Mouse (Mus musculus): ENCODE measurements around the gene Tubgcp4. TPM values are rescaled to one million over a fixed set of nuclear protein-coding genes. Genes with fewer than 3 reads are reported as not detected.

Gene Tubgcp4
- polyA plus RNA-seq, 1 experiment: 17.0 TPM

GRCm38 (mm10) chr2:121170980-121171742 lies 707 bp downstream of the Tubgcp4 start, which contains the start of gene Zscan29:
Gene Zscan29, minus strand, starts transcription at chr2:121171125.
- H3K4me3 ChIP-seq (replicated peaks; ENCODE audit: control insufficient read depth, low read depth, low read length): peak within 1 kb of the TSS; percentile 82
- TF ChIP-seq CTCF (IDR thresholded peaks at IDR 0.05; ENCODE audit: control insufficient read depth, insufficient read depth, low read length) (no peak), POLR2A (IDR thresholded peaks at IDR 0.05; ENCODE audit: borderline replicate concordance, control insufficient read depth, low read depth, low read length) (peak; percentile 91)
- peak within 1 kb of the TSS; percentile 95 for H3K27ac ChIP-seq (ENCODE audit: control insufficient read depth, insufficient read depth, low read depth, low read length, poor library complexity)
- under 1% methylated on average over 66 of the region's 66 CpGs for WGBS
- peaks cover 3% of the 10 kb centered on the region; the same call in 1 of the 2 replicates for H3K4me1 ChIP-seq (ENCODE audit: control insufficient read depth, insufficient read depth, low read length)

- no peak for TF ChIP-seq POLR2A (IDR thresholded peaks at IDR 0.05; ENCODE audit: borderline replicate concordance, control insufficient read depth, low read depth, low read length)
- no peak for TF ChIP-seq CTCF (IDR thresholded peaks at IDR 0.05; ENCODE audit: control insufficient read depth, insufficient read depth, low read length)
- Histone ChIP-seq H3K27ac (ENCODE audit: control insufficient read depth, insufficient read depth, low read depth, low read length, poor library complexity) (no peak overlapping the region), H3K4me3 (replicated peaks; ENCODE audit: control insufficient read depth, low read depth, low read length) (no peak overlapping the region), H3K4me1 (ENCODE audit: control insufficient read depth, insufficient read depth, low read length) (no peaks in the 10 kb centered on the region)
- 77% methylated on average over 3 of the region's 3 CpGs for WGBS
Observed at GRCm38 (mm10) chr2:121178828-121179479, 8.5 kb downstream of the Tubgcp4 start.

GRCm38 (mm10) chr2:121183431-121183830 lies 13.0 kb downstream of the Tubgcp4 start:
- no peak overlapping the region for H3K27ac ChIP-seq (ENCODE audit: control insufficient read depth, insufficient read depth, low read depth, low read length, poor library complexity)
- TF ChIP-seq CTCF (IDR thresholded peaks at IDR 0.05; ENCODE audit: control insufficient read depth, insufficient read depth, low read length) (no peak), POLR2A (IDR thresholded peaks at IDR 0.05; ENCODE audit: borderline replicate concordance, control insufficient read depth, low read depth, low read length) (no peak)
- no peaks in the 10 kb centered on the region for H3K4me1 ChIP-seq (ENCODE audit: control insufficient read depth, insufficient read depth, low read length)
- H3K4me3 ChIP-seq (replicated peaks; ENCODE audit: control insufficient read depth, low read depth, low read length): no peak overlapping the region
- WGBS: 92% methylated on average over 5 of the region's 5 CpGs

GRCm38 (mm10) chr2:121184142-121184541 lies 13.7 kb downstream of the Tubgcp4 start:
- TF ChIP-seq CTCF (IDR thresholded peaks at IDR 0.05; ENCODE audit: control insufficient read depth, insufficient read depth, low read length) (no peak), POLR2A (IDR thresholded peaks at IDR 0.05; ENCODE audit: borderline replicate concordance, control insufficient read depth, low read depth, low read length) (no peak)
- H3K27ac ChIP-seq (ENCODE audit: control insufficient read depth, insufficient read depth, low read depth, low read length, poor library complexity): no peak overlapping the region
- no peak overlapping the region for H3K4me3 ChIP-seq (replicated peaks; ENCODE audit: control insufficient read depth, low read depth, low read length)
- 94% methylated on average over 7 of the region's 7 CpGs for WGBS
- no peaks in the 10 kb centered on the region for H3K4me1 ChIP-seq (ENCODE audit: control insufficient read depth, insufficient read depth, low read length)

GRCm38 (mm10) chr2:121188530-121188929 lies 18.1 kb downstream of the Tubgcp4 start:
- Histone ChIP-seq H3K4me3 (replicated peaks; ENCODE audit: control insufficient read depth, low read depth, low read length) (no peak overlapping the region), H3K4me1 (ENCODE audit: control insufficient read depth, insufficient read depth, low read length) (no peaks in the 10 kb centered on the region), H3K27ac (ENCODE audit: control insufficient read depth, insufficient read depth, low read depth, low read length, poor library complexity) (no peak overlapping the region)
- 77% methylated on average over 1 of the region's 1 CpGs for WGBS
- TF ChIP-seq POLR2A (IDR thresholded peaks at IDR 0.05; ENCODE audit: borderline replicate concordance, control insufficient read depth, low read depth, low read length) (no peak), CTCF (IDR thresholded peaks at IDR 0.05; ENCODE audit: control insufficient read depth, insufficient read depth, low read length) (no peak)

- Histone ChIP-seq H3K4me3 (replicated peaks; ENCODE audit: control insufficient read depth, low read depth, low read length) (no peak overlapping the region), H3K27ac (ENCODE audit: control insufficient read depth, insufficient read depth, low read depth, low read length, poor library complexity) (no peak overlapping the region), H3K4me1 (ENCODE audit: control insufficient read depth, insufficient read depth, low read length) (no peaks in the 10 kb centered on the region)
- 93% methylated on average over 9 of the region's 9 CpGs for WGBS
- TF ChIP-seq CTCF (IDR thresholded peaks at IDR 0.05; ENCODE audit: control insufficient read depth, insufficient read depth, low read length): no peak
- TF ChIP-seq POLR2A (IDR thresholded peaks at IDR 0.05; ENCODE audit: borderline replicate concordance, control insufficient read depth, low read depth, low read length): no peak
Observed at GRCm38 (mm10) chr2:121195466-121195865, 25.0 kb downstream of the Tubgcp4 start.

- WGBS: 91% methylated on average over 17 of the region's 17 CpGs
- no peak overlapping the region for H3K27ac ChIP-seq (ENCODE audit: control insufficient read depth, insufficient read depth, low read depth, low read length, poor library complexity)
- no peak overlapping the region for H3K4me3 ChIP-seq (replicated peaks; ENCODE audit: control insufficient read depth, low read depth, low read length)
- TF ChIP-seq CTCF (IDR thresholded peaks at IDR 0.05; ENCODE audit: control insufficient read depth, insufficient read depth, low read length) (no peak), POLR2A (IDR thresholded peaks at IDR 0.05; ENCODE audit: borderline replicate concordance, control insufficient read depth, low read depth, low read length) (no peak)
- H3K4me1 ChIP-seq (ENCODE audit: control insufficient read depth, insufficient read depth, low read length): no peaks in the 10 kb centered on the region; the same call in 1 of the 2 replicates
Observed at GRCm38 (mm10) chr2:121204276-121204675, 33.8 kb downstream of the Tubgcp4 start.

GRCm38 (mm10) chr2:121206541-121206940 lies 36.1 kb downstream of the Tubgcp4 start:
- WGBS: 73% methylated on average over 3 of the region's 3 CpGs
- Histone ChIP-seq H3K27ac (ENCODE audit: control insufficient read depth, insufficient read depth, low read depth, low read length, poor library complexity) (no peak overlapping the region), H3K4me1 (ENCODE audit: control insufficient read depth, insufficient read depth, low read length) (no peaks in the 10 kb centered on the region; the same call in 1 of the 2 replicates), H3K4me3 (replicated peaks; ENCODE audit: control insufficient read depth, low read depth, low read length) (no peak overlapping the region)
- TF ChIP-seq POLR2A (IDR thresholded peaks at IDR 0.05; ENCODE audit: borderline replicate concordance, control insufficient read depth, low read depth, low read length) (no peak), CTCF (IDR thresholded peaks at IDR 0.05; ENCODE audit: control insufficient read depth, insufficient read depth, low read length) (no peak)

All from bone marrow, adult 2 months (tissue).